Mouse (Mus musculus): ENCODE data around the gene Gm17617.

DNA sequence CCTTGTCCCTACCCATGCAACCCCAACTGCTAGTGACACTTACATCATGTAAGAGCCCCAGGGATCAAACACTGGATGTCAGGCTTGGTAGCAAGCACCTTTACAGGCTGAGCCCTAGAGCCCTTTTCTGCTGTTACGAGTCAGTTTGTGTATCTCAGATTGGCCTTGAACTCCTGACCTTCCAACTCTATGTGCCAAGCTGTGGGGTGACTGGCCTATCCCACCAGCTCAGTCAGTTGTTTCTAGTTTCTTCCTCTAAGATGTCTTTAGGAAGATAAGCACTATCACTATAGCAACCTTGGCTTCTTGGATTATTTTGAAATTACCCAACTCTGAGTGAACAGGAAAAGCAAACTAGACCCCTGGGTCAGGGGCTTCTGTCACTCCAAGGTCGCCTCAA lies 30.0 kb downstream of the Gm17617 start:
- TF ChIP-seq EP300 (optimal IDR thresholded peaks at IDR 0.05), result no peak
- TF ChIP-seq CTCF (IDR thresholded peaks at IDR 0.05; ENCODE audit: low read depth), result no peak

Data from stomach, postnatal 0 days (tissue).